Mouse (Mus musculus) erythroblast, embryonic 14.5 days (primary cell): ENCODE data around the gene Arhgef7.

Experiments
- GATA1 ChIP-seq: IDR thresholded peaks from 2 replicates; pipeline ENCODE4 v1.6.1; 2012; ENCODE audit warnings: low read length, inconsistent platforms, mixed read lengths
- TAL1 ChIP-seq: IDR thresholded peaks from 3 replicates; pipeline ENCODE4 v1.6.1; 2012; ENCODE audit warnings: low read length, inconsistent platforms, mixed read lengths

DNA sequence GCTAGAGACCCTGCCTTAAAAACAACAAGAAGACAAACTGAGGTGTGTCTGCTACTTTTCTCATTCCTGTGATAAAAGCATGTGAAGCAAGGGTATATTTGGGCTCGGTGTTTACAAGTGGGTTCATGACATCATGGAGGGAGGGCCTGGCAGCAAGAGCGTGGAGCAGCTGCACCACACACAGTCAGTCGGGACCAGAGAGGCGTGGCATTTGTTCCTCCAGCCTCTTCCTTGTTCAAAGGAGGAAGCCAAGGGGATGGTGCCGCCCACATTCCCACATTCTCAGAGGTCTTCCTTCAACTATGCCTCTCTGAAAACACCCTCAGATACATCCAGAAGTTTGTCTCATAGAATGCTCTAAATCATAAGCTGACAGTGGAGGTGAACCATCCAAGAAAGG, 23.7 kb upstream of the Arhgef7 start:
- TF ChIP-seq TAL1: no peak
- no peak for TF ChIP-seq GATA1
